Mouse (Mus musculus) G1E (cell line): ENCODE data around the gene Orm1.

ENCODE experiments used
- CTCF ChIP-seq: IDR thresholded peaks from 2 replicates; pipeline ENCODE4 v1.5.1; 2012; ENCODE audit warnings: low read depth, low read length, inconsistent platforms, mixed read lengths
- GATA1 ChIP-seq: IDR thresholded peaks from 2 replicates; pipeline ENCODE4 v1.6.1; 2012; ENCODE audit warnings: borderline replicate concordance, low read length, inconsistent platforms, mixed read lengths
- GATA2 ChIP-seq: IDR thresholded peaks from 2 replicates; pipeline ENCODE4 v1.6.1; 2012; ENCODE audit warnings: low read depth, low read length, inconsistent platforms, borderline replicate concordance
- POLR2AphosphoS5 ChIP-seq: IDR thresholded peaks from 2 replicates; pipeline ENCODE4 v1.6.1; 2012; ENCODE audit warnings: low read depth, low read length, inconsistent platforms; ENCODE audit not compliant: insufficient replicate concordance
- TAL1 ChIP-seq: conservative IDR thresholded peaks from 2 replicates; pipeline ENCODE4 v1.6.1; 2012; ENCODE audit warnings: low read depth, low read length, inconsistent platforms, mixed read lengths

DNA sequence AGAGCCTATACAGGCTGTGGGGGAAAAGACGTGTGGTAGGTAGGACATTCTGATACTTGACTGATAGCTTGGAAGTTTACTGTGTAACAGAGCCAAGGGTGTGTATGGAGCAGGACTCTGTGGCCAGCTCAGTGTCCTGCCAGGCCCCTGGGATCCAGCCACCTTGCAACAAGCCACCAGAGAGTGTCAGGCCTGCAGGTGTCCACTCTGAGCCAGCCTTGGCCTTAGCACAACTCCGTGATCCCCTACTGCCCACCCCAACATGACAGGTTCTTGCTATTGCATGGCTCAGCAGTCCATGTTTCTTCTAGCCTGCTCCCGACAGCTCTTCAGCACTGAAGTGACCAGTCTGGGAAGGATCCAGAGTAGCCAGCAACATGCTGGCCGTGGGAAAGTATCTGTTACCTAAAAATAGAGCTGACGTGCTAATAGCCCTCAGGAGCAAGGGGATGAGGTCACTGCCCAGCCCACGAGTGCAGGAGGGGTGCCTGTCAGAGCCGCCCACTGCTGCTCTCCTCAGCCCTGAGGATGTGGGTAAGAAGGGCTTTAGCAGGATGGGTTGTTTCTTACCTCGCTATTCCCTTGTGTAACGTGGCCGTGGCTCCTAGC, 34.0 kb upstream of the Orm1 start:
- no peak for TF ChIP-seq CTCF
- TF ChIP-seq GATA1, result no peak
- TF ChIP-seq TAL1, result no peak
- no peak for TF ChIP-seq POLR2AphosphoS5
- TF ChIP-seq GATA2, result no peak
